Mouse (Mus musculus): ENCODE data around the gene Spc24. TPM values are rescaled to one million over a fixed set of nuclear protein-coding genes. Genes with fewer than 3 reads are reported as not detected.

Gene Spc24
- total RNA-seq, 4 experiments from 2014 or later = 0.45 to 4.3 (median 2.1) TPM

- DNase-seq (ENCODE audit: low spot score in 2 of 2) = no peak
These were observed 10.6 kb downstream of the Spc24 start for GRCm38 (mm10) chr9:21749382-21750118.

- no peak for DNase-seq (ENCODE audit: low spot score in 2 of 2)
These were observed 11.6 kb downstream of the Spc24 start for GRCm38 (mm10) chr9:21748491-21748890.

GRCm38 (mm10) chr9:21748033-21748432 lies 12.1 kb downstream of the Spc24 start:
- DNase-seq (ENCODE audit: low spot score in 2 of 2) = peak in 1 of 2 experiments; percentile 32

GRCm38 (mm10) chr9:21747238-21747774 lies 12.8 kb downstream of the Spc24 start:
- DNase-seq (ENCODE audit: low spot score in 2 of 2) = no peak

- DNase-seq (ENCODE audit: low spot score in 2 of 2) = no peak
These were observed 18.6 kb downstream of the Spc24 start for GRCm38 (mm10) chr9:21741514-21741913.

GRCm38 (mm10) chr9:21740427-21740826 lies 19.7 kb downstream of the Spc24 start:
- no peak for DNase-seq (ENCODE audit: low spot score in 2 of 2)

GRCm38 (mm10) chr9:21738776-21739175 lies 21.3 kb downstream of the Spc24 start:
- no peak for DNase-seq (ENCODE audit: low spot score in 2 of 2)

- DNase-seq (ENCODE audit: low spot score in 2 of 2) = no peak
These were observed 22.9 kb downstream of the Spc24 start for GRCm38 (mm10) chr9:21737188-21737587.

GRCm38 (mm10) chr9:21736580-21736979 lies 23.5 kb downstream of the Spc24 start:
- DNase-seq (ENCODE audit: low spot score in 2 of 2) = no peak

- DNase-seq (ENCODE audit: low spot score in 2 of 2) = no peak
These were observed 25.0 kb downstream of the Spc24 start for GRCm38 (mm10) chr9:21735126-21735525.

- DNase-seq (ENCODE audit: low spot score in 2 of 2) = no peak
These were observed 26.1 kb downstream of the Spc24 start for GRCm38 (mm10) chr9:21733989-21734388.

- no peak for DNase-seq (ENCODE audit: low spot score in 2 of 2)
These were observed 26.7 kb downstream of the Spc24 start for GRCm38 (mm10) chr9:21733446-21733845.

- no peak for DNase-seq (ENCODE audit: low spot score in 2 of 2)
These were observed 27.8 kb downstream of the Spc24 start for GRCm38 (mm10) chr9:21732288-21732687.

GRCm38 (mm10) chr9:21729264-21729663 lies 30.8 kb downstream of the Spc24 start:
- DNase-seq (ENCODE audit: low spot score in 2 of 2) = no peak

GRCm38 (mm10) chr9:21728261-21728832 lies 31.8 kb downstream of the Spc24 start:
- no peak for DNase-seq (ENCODE audit: low spot score in 2 of 2)

GRCm38 (mm10) chr9:21726218-21726975 lies 33.7 kb downstream of the Spc24 start:
- peak in 1 of 2 experiments; percentile 37 for DNase-seq (ENCODE audit: low spot score in 2 of 2)

- no peak for DNase-seq (ENCODE audit: low spot score in 2 of 2)
These were observed 34.6 kb downstream of the Spc24 start for GRCm38 (mm10) chr9:21725224-21726121.

- peak; percentile 85 to 90 for DNase-seq (ENCODE audit: low spot score in 2 of 2)
These were observed 36.0 kb downstream of the Spc24 start for GRCm38 (mm10) chr9:21724147-21724536.

GRCm38 (mm10) chr9:21723377-21724146 lies 36.5 kb downstream of the Spc24 start, which contains the start of gene Ldlr:
TSS of gene Ldlr (plus strand) at chr9:21723483.
- peak; percentile 72 to 73 for DNase-seq (ENCODE audit: low spot score in 2 of 2)

- no peak for DNase-seq (ENCODE audit: low spot score in 2 of 2)
These were observed 39.1 kb downstream of the Spc24 start for GRCm38 (mm10) chr9:21721036-21721435.

Data from layer of hippocampus, adult 8-10 months (tissue).